Mouse (Mus musculus): ENCODE measurements at regions not wholly inside any gene's neighbourhood (a gene's known extent, or its start where the extent isn't known, plus 50 kb on each side); places are given as distances from the start of the nearest gene placed in this dataset.

DNA sequence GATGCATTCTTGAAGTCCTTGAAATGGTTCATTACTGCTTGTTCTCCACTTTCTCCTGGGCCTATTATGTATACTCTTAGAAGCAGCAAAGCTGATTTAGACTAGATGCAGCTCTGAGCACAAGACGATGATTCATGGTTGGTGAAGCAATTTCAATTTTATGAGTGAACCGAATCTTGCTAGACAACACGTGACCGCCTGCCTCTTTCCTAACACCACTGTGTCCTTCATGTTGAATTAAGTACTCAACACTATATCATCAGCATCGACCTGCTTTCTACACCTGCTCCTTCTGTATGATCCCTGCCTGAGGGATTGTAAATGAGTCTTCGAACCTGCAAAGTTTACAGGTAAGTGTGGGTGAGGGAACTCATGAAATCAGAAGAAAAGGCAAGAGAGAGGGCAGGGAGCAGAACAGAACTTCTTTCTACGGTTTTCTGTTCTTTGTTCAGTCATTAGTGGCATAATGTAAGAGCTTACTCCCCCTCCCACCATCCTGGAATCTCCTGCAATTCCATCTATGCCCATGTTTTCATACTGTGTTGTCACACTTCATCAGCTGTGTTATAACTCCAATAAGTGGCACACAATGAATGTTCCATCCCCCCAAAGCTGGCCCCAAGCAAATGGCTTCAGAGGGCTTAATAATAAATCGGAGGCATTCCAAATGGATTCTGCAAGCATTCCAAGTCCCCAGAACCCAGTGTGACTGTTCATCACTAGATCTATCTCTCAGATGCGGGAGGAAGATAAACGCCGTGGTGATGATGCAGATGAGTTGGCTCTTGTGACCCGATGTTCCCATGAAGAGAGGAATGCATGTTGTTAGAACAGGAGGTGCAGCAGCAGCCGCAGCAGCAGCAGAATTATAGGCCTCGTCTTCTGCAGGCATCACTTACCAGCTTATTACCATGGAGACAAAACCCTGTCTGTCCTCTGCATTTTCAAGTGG, 224.2 kb upstream of the Serp2 start:
- no peak for DNase-seq

DNA sequence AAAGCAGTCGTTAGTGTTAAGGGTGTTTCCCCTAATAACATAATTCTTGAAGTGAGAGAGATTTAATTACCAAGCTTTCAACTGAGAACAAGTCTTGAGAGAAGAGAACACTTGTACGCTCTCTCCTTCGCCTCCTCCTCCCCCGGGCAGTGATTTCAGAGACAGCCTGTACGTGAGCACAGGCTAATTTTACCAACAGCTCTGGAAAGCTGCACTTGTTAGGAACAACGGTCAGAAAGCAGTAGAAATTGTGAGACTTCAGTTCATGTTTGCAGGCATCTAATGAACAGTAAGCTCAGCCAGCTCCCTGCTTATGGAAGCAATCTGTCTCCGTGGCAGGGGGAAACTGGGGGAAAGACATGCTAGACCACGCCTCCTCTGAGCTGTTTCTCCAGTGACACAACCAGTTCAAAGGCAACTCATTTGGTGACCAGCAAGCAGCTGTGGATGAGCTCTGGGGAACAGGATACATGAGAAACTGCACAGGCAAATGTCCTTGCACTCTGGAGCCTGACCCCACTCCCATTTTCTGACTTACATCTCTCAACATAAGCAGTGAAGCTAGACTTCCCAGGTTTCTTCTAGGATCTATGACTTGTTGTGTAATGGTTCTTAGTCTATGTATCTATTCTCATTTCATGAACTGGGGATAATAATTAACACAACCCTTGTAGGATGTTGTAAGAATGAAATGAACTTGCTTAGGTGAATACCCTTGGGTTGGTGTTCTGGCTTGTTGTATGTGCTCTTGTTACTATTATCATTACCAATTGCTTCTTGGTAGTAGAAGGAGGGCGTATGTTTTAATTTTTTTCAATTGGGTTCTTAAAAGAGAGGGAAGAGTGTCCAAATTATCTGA, 222.1 kb upstream of the Serp2 start:
- DNase-seq, result peak; percentile 35 to 48

DNA sequence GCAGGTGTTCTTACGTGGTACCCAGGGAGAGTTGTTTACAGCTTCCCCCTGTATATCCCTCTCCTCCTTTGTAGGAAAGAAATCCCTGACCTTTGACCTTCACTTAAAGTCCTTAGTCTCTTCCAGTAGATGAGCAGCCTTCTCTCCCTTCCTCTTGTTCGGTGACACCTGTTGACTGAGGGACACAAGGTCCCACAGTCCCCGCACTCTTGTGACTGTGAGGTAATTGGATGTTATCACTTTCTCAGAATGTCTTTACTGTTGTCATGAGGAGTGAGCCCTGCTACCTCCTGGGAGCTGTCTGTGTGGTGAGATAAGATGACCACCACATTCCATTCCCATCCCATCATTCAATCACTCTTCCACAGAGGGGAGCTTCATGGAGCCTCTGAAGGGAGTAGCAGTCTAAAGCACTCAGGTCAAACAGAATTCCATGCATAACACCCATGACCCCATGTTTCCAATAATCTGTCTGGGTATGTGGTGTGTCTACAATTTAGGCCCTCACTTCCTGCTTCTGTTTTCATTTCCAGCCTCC, 218.8 kb upstream of the Serp2 start:
- no peak for DNase-seq

DNA sequence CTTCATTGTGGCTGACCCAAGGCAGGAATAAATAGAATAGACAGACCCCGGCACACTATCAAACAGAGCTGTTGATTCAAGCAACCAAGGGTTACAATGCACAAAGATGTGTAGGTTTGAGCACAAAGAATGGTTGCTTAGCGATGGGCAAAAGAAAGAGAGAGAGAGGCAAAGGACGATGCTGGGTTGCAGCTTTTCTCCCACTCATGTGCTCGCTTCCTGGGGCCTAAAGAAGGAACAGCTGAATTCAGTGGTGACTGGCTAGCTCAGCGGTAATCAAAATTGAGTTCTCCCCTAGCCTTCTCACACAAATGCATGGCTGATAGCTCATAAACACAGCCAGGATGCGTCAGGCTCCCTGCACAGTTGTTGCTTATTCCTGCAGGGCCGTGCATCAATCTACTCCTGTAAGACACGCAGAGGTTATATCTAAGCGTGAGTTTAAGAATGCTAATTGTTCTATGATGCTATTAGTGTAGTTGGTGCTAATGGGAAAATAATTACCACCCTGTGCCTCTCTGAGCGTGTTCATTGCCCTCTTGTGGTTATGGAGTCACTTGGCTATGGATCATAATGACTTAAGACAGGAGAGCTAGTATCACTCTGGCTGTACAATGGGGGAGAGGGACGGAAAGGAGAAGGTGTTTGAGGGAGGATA, 216.2 kb upstream of the Serp2 start:
- DNase-seq, result no peak

DNA sequence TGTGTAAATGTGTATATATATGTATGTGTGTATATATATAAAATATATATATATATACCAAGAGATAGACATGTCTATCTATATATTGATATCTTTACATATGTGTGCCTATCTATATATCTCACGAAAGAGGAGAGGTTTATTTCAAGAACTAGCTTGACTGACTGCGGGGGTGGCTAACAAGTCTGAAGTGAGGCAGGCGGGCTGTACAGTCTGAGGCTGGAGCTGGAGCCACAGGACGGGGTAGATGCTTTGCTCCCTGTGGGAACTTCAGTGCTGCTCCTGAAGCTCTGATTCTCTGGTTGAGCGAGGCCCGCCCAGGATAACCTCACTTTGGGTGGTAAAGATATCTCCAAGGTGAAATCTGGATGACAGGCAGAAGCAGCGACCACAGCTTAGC, 213.4 kb upstream of the Serp2 start:
- no peak for DNase-seq

DNA sequence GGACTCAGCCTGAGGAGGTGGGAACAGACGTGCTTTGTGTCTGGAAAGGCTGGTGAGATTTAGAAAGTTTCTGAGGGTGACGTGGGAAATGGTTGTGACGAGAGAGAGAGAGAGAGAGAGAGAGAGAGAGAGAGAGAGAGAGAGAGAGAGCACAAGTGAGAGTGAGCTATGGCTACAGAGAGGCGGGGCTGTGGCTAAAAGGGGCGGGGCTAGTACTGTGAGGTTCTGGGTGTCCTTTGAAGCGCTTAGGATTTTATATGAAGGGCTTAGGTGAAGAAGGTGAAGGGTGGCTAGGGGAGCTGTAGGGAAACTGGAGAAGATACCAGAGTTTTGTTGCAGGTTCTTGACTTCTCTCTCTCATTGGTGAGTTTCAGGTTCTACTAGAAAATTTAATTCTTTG, 210.6 kb upstream of the Serp2 start:
- no peak for DNase-seq

DNA sequence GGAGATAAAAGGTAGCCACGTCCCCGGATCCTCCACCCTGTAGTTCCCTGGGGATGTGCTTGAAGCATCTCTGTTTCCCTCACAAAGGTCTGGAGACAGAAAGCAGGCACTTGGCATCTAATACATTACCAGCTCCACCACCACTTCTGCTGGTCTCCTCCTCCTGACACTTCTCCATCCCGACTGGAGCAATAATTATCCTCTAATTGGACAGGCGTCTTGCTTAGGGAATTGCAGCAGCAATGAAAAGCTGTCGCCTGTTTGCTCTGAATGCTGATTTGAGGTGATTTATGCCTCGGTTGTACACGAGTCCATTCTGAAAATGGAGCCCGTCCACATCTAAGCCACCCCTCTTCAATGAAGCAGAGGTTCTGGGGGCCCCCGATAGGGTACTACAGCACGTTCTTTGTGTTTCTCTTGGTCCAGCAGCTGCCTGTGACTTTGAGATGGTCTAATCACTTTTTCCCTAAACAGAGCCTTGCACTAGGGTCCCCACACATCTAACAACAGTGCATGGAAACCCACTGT, 209.6 kb upstream of the Serp2 start:
- no peak for DNase-seq

DNA sequence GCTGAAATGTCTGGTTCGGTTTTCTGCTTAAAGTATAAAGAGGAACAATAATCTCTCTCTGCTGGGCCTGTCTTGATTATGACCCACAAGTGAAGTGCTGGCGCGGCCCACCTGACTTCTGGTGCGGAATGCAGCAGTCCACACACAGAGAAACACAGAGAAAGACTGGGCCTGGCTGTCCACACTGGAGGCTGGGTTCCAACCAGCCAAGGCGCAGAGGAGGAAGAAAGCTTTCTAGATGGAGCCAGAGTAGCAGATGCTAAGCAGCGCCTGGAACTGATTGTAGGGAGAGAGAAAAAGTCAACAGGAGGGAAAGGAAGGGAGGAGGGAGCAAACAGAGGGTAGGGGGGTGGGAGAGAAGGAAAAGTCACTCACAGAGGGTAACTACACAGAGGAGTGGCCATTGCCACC, 208.4 kb upstream of the Serp2 start:
- no peak for DNase-seq

DNA sequence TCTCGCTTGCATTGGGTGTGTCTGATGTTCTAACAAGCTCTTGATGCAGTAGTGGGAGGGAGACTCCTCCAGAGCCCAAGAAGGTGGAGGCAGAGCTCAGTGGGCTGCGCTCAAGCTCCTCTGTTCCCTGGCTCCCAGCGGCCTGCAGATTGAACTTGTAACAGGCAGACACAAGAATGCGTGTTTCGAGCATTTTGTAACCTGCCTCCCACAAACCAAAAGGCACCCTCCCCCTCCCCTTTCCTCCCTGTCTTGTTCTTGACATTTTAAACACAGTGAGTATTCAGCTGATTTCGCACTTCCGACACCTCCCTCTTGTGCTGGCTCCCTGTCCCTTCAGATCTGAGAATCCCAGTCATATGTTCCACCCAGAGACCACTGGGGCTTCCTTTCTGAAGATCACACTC, 207.7 kb upstream of the Serp2 start:
- DNase-seq, result peak; percentile 21 to 39

DNA sequence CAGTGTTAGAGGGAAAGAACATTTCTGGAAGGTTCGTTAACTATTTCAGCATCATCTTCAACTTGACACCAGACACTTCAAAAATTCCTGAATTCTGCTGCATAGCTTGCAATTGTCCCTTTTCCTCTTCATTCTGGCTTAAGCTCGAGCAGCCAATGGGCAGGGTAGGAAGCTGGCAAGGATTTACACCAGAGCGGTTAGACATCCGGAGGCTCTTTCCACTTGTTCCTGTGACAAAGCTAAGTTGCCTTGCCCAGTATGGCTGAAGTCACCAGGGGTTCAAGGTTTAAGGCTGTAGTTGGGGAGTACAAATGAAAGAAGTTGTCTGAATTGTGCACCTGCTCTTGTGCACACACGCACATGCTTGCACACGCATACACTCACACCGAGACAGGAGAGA, 206.8 kb upstream of the Serp2 start:
- DNase-seq, result no peak

DNA sequence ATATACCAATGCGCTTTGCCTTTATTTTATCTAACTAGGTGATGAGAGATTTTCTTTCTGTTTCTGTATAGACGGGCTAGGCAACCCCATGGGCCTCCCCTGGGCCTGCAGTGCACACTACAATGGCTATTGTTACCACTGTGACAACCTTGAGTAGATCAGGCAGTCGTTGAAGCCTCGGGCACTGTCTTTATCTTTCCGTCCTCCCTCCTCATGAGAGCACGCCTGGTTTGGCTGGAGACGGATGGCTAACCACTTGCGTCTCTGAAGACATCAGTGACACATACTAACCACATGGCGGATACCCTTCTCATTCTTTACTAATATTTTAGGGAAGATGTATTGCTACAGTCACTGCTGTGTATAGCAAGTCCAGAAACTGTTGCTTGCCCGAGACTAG, 206.1 kb upstream of the Serp2 start:
- no peak for DNase-seq

DNA sequence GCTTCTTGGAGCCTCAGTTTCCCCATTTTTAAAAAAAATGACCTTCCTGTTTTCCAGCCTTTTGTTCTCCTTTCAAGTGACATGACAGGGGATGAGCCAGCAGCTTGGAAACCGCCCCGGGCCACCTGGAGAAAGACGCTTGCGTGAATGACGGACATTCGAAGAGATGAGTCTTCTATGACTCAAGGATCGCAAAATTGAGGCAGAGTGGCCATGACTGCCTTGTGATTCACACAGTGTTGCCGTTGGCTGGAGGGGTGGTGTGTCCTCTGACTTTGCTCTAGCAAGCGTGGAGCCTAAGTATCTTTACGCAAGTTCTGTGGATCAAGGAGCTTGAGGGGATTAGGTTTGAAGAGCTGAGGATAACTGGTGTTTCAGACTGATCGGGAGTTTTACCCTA, 205.0 kb upstream of the Serp2 start:
- DNase-seq, result no peak

DNA sequence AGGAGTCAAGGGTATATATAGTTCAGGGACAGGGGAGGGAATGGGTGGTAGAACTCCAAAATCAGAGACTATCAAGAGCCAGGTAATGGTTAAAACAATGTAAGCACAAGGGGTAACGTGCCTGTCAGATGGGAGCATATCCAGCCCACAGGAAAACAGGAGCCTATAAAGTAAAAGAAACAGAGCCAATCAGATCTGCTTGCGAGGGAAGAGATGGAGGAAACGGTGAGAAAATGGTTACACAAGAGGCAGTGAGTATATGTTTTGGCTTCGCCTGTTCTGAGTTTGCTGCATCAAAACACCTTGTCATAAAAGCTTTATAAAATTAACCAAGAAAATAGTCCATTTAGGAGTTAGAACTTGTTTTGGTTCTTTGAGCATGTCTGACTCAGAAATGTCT, 204.6 kb upstream of the Serp2 start:
- no peak for DNase-seq

DNA sequence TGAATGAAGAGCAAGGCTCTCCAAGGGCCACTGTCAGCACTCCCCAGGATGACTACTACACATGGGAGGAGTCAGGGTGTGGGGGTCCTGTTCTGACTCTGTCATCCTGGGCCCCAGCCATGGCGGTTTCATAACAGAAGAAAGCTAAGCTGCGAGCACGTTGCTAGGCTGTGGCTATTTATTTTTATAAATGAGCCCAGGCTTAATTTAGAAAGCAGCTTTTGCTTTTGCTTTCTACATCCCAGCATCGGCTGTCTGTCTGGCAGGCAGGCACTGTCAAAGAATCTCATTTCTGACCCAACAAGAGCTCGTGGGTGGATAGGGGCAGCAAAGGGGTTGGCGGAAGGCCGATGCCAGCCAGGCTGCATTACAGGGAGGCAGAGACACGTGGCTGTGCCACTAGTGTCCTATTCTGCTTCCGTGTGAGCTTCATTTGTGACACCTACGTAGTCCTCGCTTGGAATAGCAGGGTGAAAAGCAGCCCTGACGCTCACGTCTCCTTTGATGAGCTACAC, 203.9 kb upstream of the Serp2 start:
- DNase-seq, result peak; percentile 49 to 56

DNA sequence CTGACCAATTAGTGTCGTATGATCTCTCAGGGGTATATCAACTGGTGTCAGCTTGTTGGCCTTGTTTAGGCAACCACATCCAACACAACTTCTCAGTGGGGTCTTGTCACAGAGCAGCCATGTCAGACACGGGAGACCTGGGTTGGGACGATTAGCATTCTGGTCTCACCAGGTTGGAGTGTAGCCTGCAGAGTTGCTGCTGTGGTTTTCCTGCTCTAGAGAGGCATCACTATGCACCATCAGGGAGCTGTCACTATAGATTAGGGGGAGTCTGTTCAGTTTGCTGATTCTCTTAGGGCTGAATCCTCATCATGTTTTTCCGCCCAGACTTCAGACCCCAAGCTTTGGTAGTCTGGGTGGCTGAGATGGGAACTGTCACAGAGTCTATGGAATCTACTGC, 202.7 kb upstream of the Serp2 start:
- DNase-seq, result no peak

DNA sequence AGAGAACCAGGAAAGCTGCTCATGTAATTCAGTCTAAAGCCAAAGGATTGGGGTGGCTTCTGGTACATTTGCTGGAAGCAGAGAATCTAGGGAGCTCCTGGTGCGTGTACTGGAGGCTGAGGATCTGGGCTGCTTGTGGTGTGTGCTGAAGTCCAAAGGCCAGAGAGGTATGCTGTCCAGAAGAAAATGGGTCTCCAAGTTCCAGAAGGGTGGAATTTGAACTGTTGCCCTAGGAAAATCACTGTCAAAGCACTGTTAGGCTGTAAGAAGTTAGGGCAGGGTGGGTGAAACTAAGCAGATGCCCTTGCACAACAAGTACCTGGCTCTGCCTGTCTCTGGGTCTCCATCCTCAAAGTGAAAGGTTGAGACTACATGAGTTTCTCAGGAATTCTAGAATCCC, 201.9 kb upstream of the Serp2 start:
- DNase-seq, result peak; percentile 52 to 75

DNA sequence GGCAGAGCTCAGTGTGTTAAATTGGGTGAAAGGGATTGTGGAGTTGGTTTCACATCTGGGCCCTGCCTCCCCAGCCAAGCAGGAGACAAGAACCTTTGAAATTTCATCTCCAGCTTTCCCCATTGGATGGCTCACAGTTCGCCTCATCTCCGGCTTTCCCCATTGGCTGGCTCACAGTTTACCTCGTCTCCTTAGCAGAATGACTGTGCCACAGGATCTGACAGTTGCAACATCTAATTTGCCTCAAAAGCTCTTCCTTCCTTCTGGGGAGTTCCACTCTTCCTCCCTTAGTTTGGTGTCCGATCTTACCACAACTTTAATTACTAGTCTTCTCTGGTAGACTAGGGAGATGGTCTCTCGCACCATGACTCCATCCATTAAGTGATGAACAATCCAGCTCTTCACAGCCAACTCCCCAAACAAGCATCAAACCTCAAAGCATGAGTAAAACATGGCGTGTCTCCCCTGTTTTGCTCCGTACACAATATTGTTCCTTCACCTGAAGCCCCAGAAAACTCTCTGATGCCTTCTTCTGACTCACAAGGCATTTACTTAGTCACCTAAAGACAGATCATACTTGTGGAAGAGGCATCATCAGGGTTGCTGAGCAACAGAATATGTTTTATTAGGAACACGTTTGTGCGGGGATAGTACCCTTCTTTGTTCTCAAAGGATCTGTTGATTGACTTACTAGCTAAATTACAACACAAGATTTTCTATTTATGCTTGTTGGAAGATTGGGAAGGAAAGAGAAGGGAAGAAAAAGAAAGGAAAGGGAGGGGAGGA, 199.1 kb upstream of the Serp2 start:
- no peak for DNase-seq

DNA sequence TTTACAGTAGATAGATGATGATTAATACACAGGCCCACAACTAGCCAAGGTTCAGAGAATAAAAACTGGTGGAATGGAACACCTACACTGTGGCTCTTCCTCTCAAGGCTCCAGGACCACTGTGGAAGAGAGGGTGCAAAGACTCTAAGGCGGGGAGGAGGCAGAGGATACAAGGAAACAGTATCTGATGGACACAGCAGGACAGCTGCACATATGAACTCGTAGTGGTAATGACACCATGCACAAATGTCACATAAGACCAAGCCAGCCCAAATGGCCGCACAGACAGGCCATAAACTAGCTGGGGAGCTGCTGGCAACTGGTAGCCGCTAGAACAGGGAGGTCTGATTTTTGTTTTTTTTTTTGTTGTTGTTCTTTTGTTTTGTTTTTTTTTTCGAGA, 197.0 kb upstream of the Serp2 start:
- no peak for DNase-seq

DNA sequence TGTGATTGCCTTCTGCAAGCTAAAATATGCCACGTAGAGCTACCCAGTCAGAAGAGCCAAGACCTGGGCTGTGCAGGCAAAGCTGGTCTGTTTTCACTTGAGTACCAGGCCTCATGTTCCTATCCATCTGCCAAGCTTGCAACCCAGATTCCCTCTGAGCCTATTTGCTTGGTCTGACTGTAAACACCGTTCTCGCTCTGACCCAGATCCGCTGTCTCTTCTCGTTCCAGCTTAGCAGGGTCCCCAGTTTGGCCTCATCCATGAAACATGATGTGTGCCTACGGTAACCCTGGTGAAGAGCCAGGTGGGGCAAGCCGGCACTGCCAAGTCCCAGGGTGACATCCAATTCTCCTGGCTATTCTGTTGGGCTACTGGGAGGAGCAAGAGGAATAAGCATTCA, 192.5 kb upstream of the Serp2 start:
- DNase-seq, result no peak

DNA sequence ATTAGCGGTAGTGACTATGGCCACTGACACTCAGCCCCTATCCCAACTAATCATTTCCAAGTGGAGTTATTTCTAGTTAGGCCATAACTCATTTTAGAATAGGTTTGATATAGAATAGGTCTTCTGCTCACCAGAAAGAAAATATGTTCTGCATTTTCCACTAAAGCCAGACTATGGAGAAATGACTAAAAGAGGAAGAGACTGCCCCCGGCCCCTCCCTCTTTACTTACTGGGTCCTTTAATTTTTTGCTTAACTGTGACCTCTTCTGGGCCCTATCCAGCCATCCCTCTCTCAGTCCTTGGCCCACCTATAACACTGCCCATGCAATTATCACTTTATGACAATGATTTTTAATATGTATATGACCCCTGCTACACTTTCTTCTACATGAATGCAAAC, 192.0 kb upstream of the Serp2 start:
- DNase-seq, result no peak

DNA sequence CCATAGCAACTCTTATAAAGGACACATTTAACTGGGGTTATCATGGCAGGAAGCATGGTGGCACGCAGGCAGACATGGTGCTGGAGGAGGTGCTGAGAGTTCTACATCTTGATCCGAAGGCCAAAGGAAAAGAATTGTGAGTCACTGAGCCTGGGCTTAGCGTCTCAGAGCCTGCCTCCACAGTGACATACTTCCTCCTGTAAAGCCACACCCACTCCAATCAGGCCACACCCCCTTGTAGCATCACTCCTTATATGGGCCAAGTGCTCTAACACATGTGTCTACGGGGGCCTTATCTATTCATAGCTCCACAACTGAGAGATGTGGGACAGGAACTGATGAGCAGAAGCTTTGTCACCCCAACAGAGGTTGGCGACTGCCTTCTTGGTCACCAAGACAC, 191.1 kb upstream of the Serp2 start:
- no peak for DNase-seq

DNA sequence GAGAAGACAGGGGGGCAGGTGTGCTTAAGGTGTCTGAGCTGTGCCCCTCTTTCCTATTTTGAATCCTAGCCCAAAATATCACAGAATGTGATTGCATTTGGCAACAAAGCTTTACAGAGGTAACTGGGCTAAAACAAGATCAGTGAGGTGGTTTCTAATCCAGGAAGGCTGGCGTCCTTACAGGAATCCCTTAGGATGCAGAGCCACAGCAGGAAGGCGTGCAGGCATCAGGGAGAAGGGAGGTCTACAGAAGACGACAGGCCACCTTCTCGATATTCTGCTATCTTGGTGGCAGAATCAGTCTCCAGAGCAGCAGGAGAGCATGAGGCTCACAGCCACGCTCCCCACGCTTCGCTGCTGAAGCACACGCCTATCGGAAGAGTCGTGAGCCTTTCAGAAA, 189.6 kb upstream of the Serp2 start:
- DNase-seq, result no peak
